Mouse (Mus musculus): ENCODE measurements around the gene Crim1. TPM values are rescaled to one million over a fixed set of nuclear protein-coding genes. Genes with fewer than 3 reads are reported as not detected.

The Crim1 gene
- polyA plus RNA-seq (2012; rRNA removed) = 12.2 and 19.2 TPM in 2 replicates

DNA sequence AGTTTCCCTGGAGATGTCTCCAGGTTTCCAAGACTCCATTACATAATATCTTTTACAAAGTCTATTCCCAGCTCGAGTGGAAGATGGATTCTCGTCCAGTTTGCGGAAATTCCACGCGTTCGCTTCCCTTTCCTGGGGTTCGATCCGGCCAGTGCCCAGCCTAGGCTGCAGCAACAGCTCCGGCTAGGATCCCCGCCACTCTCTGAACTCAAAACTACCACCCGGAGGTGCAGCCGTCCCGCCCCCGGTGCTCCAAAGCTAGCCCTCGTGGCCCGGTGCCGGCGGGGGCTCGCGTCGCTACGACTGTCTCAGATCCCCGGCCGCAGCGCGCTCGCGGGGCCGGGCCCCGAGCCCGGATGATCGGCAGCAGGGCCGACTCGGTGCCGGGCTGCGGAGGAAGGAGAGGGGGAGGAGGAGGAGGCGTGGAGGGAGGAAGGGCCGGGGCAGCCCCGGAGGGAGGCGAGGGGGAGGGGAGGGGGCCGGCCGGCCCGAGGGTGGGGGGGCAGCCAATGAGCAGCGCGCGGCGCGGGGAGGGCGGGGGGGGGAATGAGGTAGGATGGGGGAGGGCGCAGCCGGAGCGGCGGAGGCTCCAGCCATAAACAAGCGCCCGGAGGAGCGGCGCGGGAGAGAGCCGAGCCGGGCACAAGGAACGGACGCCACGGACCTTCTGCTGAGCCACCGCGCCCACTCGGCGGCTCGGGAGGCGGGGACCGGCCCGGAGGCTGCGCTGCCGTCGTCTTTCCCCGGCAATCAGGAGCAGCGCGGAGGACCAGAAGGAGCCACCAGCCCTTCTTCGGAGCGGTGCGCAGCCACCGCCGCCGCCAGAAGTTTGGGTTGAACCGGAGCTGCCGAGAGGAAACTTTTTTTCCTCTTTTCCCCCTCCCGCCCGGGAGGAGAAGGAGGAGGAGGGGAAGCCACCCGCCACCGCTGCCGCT lies at the start of gene Crim1:
TSS of gene Crim1 (plus strand) at position 623 of the 935 bp plus-strand sequence.
- peak within 1 kb of the TSS; percentile 49 for H3K4me3 ChIP-seq (ENCODE audit: control insufficient read depth, insufficient read depth, low read length)
- no peak for TF ChIP-seq POLR2A (IDR thresholded peaks at IDR 0.05; ENCODE audit: control insufficient read depth, extremely low read depth, insufficient read depth, low read length, poor library complexity)
- 0 out of 2 replicates have a peak, but pooled peaks have one; percentile 24 for TF ChIP-seq CTCF (IDR thresholded peaks at IDR 0.05; ENCODE audit: borderline replicate concordance, control insufficient read depth, extremely low read depth, insufficient read depth, low read length, poor library complexity)
- no peaks in the 10 kb centered on the region for H3K36me3 ChIP-seq (ENCODE audit: control insufficient read depth, insufficient read depth, low read length)
- under 1% methylated on average over 68 of the region's 90 CpGs for WGBS
- peak; percentile 73 for DNase-seq
- peaks cover 11% of the 10 kb centered on the region for H3K4me1 ChIP-seq (replicated peaks; ENCODE audit: control insufficient read depth, insufficient read depth, low read length)
- no peaks in the 10 kb centered on the region; the same call in 1 of the 2 replicates for H3K27me3 ChIP-seq (ENCODE audit: control insufficient read depth, insufficient read depth, low read length)
- no peak within 1 kb of the TSS for H3K27ac ChIP-seq (ENCODE audit: control insufficient read depth, insufficient read depth, low read length)

DNA sequence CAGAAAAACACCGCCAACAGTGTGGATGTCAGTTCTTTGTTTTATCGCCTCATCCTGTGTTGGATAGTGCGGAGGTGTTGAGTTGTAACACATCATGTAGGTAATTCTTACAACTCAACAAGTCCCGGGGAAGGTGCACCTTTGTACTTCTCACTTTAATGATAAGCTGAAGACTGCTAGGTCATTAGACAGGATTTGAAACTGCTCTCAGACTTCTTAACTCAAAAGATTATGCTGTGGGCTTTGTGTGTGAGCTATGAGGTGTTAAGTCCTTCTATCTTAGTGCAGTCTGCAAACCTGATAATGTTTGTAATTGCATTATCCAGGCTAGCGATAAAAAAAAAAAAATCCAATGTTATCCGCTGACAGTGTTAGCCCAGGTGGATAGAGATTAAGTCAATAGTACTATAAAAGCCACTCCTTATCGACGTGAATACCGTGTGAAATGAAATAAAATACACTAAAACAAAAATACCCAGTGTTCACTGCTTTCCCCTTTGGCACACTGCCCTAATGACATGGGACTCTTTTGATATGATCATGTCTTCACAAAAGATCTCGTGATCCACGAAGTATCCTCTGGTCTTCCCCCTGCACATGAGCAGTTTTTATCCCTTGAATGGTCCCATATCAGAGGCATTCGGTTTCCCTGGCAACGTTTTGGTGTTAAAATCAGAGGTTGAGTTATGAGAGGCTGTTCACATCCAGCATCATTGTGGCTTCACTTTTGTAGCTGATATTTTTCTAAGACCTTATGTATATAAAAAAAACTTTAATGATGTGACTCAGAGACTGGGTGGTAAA lies 48.4 kb upstream of the Crim1 start:
- Histone ChIP-seq H3K36me3 (ENCODE audit: control insufficient read depth, insufficient read depth, low read length) (no peaks in the 10 kb centered on the region), H3K4me3 (ENCODE audit: control insufficient read depth, insufficient read depth, low read length) (no peak overlapping the region), H3K4me1 (replicated peaks; ENCODE audit: control insufficient read depth, insufficient read depth, low read length) (no peaks in the 10 kb centered on the region), H3K27me3 (ENCODE audit: control insufficient read depth, insufficient read depth, low read length) (no peaks in the 10 kb centered on the region), H3K27ac (ENCODE audit: control insufficient read depth, insufficient read depth, low read length) (no peak overlapping the region)
- no peak for TF ChIP-seq CTCF (IDR thresholded peaks at IDR 0.05; ENCODE audit: borderline replicate concordance, control insufficient read depth, extremely low read depth, insufficient read depth, low read length, poor library complexity)
- no peak for TF ChIP-seq POLR2A (IDR thresholded peaks at IDR 0.05; ENCODE audit: control insufficient read depth, extremely low read depth, insufficient read depth, low read length, poor library complexity)
- 92% methylated on average over 13 of the region's 13 CpGs for WGBS
- DNase-seq = no peak

DNA sequence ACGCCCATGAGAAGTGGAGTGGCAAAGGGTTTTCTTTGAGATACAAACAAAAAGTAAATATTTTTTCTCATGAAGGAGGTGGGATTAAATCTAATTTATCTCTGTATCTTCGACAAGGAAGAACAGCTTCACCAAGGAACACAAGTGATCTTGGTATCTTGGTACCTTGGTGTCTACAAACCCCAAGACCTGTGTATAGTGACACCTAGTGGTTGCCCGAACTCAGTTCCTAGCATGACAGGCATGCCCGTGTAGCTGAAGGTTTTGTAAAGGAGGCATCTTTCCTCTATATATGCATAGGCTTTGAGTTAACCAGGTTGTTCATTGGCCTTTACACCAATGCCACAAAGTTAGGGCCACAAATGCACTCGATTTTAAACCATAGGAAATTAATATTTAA lies 36.8 kb upstream of the Crim1 start:
- Histone ChIP-seq H3K27me3 (ENCODE audit: control insufficient read depth, insufficient read depth, low read length) (no peaks in the 10 kb centered on the region), H3K36me3 (ENCODE audit: control insufficient read depth, insufficient read depth, low read length) (no peaks in the 10 kb centered on the region), H3K27ac (ENCODE audit: control insufficient read depth, insufficient read depth, low read length) (no peak overlapping the region), H3K4me3 (ENCODE audit: control insufficient read depth, insufficient read depth, low read length) (no peak overlapping the region), H3K4me1 (replicated peaks; ENCODE audit: control insufficient read depth, insufficient read depth, low read length) (no peaks in the 10 kb centered on the region)
- DNase-seq = peak; percentile 63
- WGBS = 19% methylated on average over 5 of the region's 5 CpGs
- no peak for TF ChIP-seq CTCF (IDR thresholded peaks at IDR 0.05; ENCODE audit: borderline replicate concordance, control insufficient read depth, extremely low read depth, insufficient read depth, low read length, poor library complexity)
- no peak for TF ChIP-seq POLR2A (IDR thresholded peaks at IDR 0.05; ENCODE audit: control insufficient read depth, extremely low read depth, insufficient read depth, low read length, poor library complexity)

DNA sequence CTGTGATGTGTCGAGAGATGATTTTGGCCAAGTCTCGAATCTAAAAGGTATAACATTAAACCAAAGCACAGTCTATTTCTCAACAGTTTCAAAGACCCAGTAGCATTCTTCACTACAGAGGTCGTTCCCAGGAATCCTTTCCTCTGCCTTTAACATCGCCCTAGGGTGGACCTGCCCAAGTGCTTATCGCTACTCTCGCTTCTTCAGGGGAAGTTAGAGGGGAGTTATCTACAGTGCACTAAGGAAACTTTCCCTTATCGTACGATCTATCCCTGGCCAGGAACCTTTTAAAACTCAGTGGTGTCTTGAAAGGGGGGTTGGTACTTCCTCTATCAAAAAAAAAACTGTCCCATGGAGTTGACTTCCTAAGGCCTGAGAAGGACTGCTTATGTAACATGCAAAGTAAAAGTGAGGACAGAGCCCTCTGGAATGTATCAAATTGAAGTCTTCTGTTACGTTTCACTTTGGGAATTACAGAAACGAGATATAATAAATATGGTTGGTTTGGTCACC lies 36.3 kb upstream of the Crim1 start:
- Histone ChIP-seq H3K4me3 (ENCODE audit: control insufficient read depth, insufficient read depth, low read length) (no peak overlapping the region), H3K4me1 (replicated peaks; ENCODE audit: control insufficient read depth, insufficient read depth, low read length) (no peaks in the 10 kb centered on the region), H3K36me3 (ENCODE audit: control insufficient read depth, insufficient read depth, low read length) (no peaks in the 10 kb centered on the region), H3K27me3 (ENCODE audit: control insufficient read depth, insufficient read depth, low read length) (no peaks in the 10 kb centered on the region), H3K27ac (ENCODE audit: control insufficient read depth, insufficient read depth, low read length) (no peak overlapping the region)
- WGBS = 71% methylated on average over 10 of the region's 10 CpGs
- no peak for DNase-seq
- TF ChIP-seq CTCF (IDR thresholded peaks at IDR 0.05; ENCODE audit: borderline replicate concordance, control insufficient read depth, extremely low read depth, insufficient read depth, low read length, poor library complexity) = no peak
- TF ChIP-seq POLR2A (IDR thresholded peaks at IDR 0.05; ENCODE audit: control insufficient read depth, extremely low read depth, insufficient read depth, low read length, poor library complexity) = no peak

GRCm38 (mm10) chr17:78165855-78166254 lies 34.2 kb upstream of the Crim1 start:
- TF ChIP-seq CTCF (IDR thresholded peaks at IDR 0.05; ENCODE audit: borderline replicate concordance, control insufficient read depth, extremely low read depth, insufficient read depth, low read length, poor library complexity) (no peak), POLR2A (IDR thresholded peaks at IDR 0.05; ENCODE audit: control insufficient read depth, extremely low read depth, insufficient read depth, low read length, poor library complexity) (no peak)
- no peak overlapping the region for H3K27ac ChIP-seq (ENCODE audit: control insufficient read depth, insufficient read depth, low read length)
- DNase-seq = no peak
- no peaks in the 10 kb centered on the region for H3K27me3 ChIP-seq (ENCODE audit: control insufficient read depth, insufficient read depth, low read length)
- no peaks in the 10 kb centered on the region for H3K4me1 ChIP-seq (replicated peaks; ENCODE audit: control insufficient read depth, insufficient read depth, low read length)
- H3K36me3 ChIP-seq (ENCODE audit: control insufficient read depth, insufficient read depth, low read length) = no peaks in the 10 kb centered on the region
- no peak overlapping the region for H3K4me3 ChIP-seq (ENCODE audit: control insufficient read depth, insufficient read depth, low read length)

GRCm38 (mm10) chr17:78166566-78166965 lies 33.5 kb upstream of the Crim1 start:
- WGBS = 93% methylated on average over 4 of the region's 4 CpGs
- no peak overlapping the region for H3K4me3 ChIP-seq (ENCODE audit: control insufficient read depth, insufficient read depth, low read length)
- no peaks in the 10 kb centered on the region for H3K27me3 ChIP-seq (ENCODE audit: control insufficient read depth, insufficient read depth, low read length)
- H3K27ac ChIP-seq (ENCODE audit: control insufficient read depth, insufficient read depth, low read length) = no peak overlapping the region
- no peaks in the 10 kb centered on the region for H3K36me3 ChIP-seq (ENCODE audit: control insufficient read depth, insufficient read depth, low read length)
- DNase-seq = no peak
- no peak for TF ChIP-seq CTCF (IDR thresholded peaks at IDR 0.05; ENCODE audit: borderline replicate concordance, control insufficient read depth, extremely low read depth, insufficient read depth, low read length, poor library complexity)
- no peak for TF ChIP-seq POLR2A (IDR thresholded peaks at IDR 0.05; ENCODE audit: control insufficient read depth, extremely low read depth, insufficient read depth, low read length, poor library complexity)
- H3K4me1 ChIP-seq (replicated peaks; ENCODE audit: control insufficient read depth, insufficient read depth, low read length) = no peaks in the 10 kb centered on the region
